Mouse (Mus musculus) heart, postnatal 10 days (tissue): ENCODE data around the gene Prr36. TPM values are rescaled to one million over a fixed set of nuclear protein-coding genes. Genes with fewer than 3 reads are reported as not detected.

Source experiments
- total RNA-seq, 2 experiments: library from RNA; stranded (reverse); gene quantifications; 2 replicates each; pipeline ENCODE4 v1.2.3; 2021

Prr36 gene
- total RNA-seq, 2 experiments from 2014 or later = 0.05 TPM; not detected in 1

Other genes starting within 250 kb of the Prr36 start
- gene Cd209f, start 111.6 kb downstream of the Prr36 start, total RNA-seq = under 1 TPM in 1 of 2 experiments, not detected in 1; 0.19 TPM
- not detected for gene Cd209g, start 83.4 kb downstream of the Prr36 start, total RNA-seq
- gene Evi5l, start 50.9 kb downstream of the Prr36 start, total RNA-seq = 10 to 100 TPM; 23.6 to 24.2 TPM
- gene Lrrc8e, start 9.4 kb upstream of the Prr36 start, total RNA-seq = under 1 TPM; 0.12 to 0.42 TPM
- 10 to 100 TPM; 66.6 to 74.1 TPM for gene Map2k7, start 21.3 kb upstream of the Prr36 start, total RNA-seq
- under 1 TPM in 1 of 2 experiments, not detected in 1; 0.57 TPM for gene Gm49320, start 21.4 kb upstream of the Prr36 start, total RNA-seq
- 1 to 10 TPM; 4.5 to 6.7 TPM for gene Tgfbr3l, start 30.8 kb upstream of the Prr36 start, total RNA-seq
- 10 to 100 TPM; 16.6 to 20.5 TPM for gene Snapc2, start 35.6 kb upstream of the Prr36 start, total RNA-seq
- gene Ctxn1, start 41.8 kb upstream of the Prr36 start, total RNA-seq = 1 to 10 TPM; 4.5 to 5.6 TPM
- 100 to 1,000 TPM; 107 to 112 TPM for gene Timm44, start 58.5 kb upstream of the Prr36 start, total RNA-seq
- gene Ccl25, start 107.8 kb upstream of the Prr36 start, total RNA-seq = 1 to 10 TPM; 4.9 to 6.3 TPM
- 10 to 100 TPM; 71.1 to 83.2 TPM for gene Elavl1, start 108.0 kb upstream of the Prr36 start, total RNA-seq